Mouse (Mus musculus): Measurements from ENCODE around the gene Steap3. TPM values are rescaled to one million over a fixed set of nuclear protein-coding genes. Genes with fewer than 3 reads are reported as not detected.

The Steap3 gene
- polyA plus RNA-seq, 1 experiment from 2014 or later, result 3.8 TPM

Other genes starting within 250 kb of the Steap3 start
- gene Tmem37, start 198.6 kb downstream of the Steap3 start, polyA plus RNA-seq (2015; fragmentation: Nextera tagmentation; extraction: Ambion mirVana), result 7.7 and 9.8 TPM in 2 replicates
- 2,051 and 2,328 TPM in 2 replicates for gene Dbi, start 151.6 kb downstream of the Steap3 start, polyA plus RNA-seq (2015; fragmentation: Nextera tagmentation; extraction: Ambion mirVana)
- 17.6 and 20.9 TPM in 2 replicates for gene 3110009E18Rik, start 151.5 kb downstream of the Steap3 start, polyA plus RNA-seq (2015; fragmentation: Nextera tagmentation; extraction: Ambion mirVana)
- gene C1ql2, start 67.9 kb upstream of the Steap3 start, polyA plus RNA-seq (2015; fragmentation: Nextera tagmentation; extraction: Ambion mirVana), result 0.58 and 0.71 TPM in 2 replicates
- 0.17 TPM in 1 of 2 replicates, not detected in the other for gene Marco, start 232.3 kb upstream of the Steap3 start, polyA plus RNA-seq (2015; fragmentation: Nextera tagmentation; extraction: Ambion mirVana)

All from neural tube, embryonic 13.5 days (tissue).